Mouse (Mus musculus) yolk sac, embryonic 10.5 days (tissue): Measurements from ENCODE around the gene Commd9.

Experiments
- DNase-seq: peaks from one replicate; pipeline ENCODE4 v3.0.0-alpha.2; 2017; ENCODE audit warnings: low spot score

The Commd9 gene

GRCm38 (mm10) chr2:101909326-101910080 is 23.5 kb downstream of the Commd9 start:
- DNase-seq = no peak

DNA sequence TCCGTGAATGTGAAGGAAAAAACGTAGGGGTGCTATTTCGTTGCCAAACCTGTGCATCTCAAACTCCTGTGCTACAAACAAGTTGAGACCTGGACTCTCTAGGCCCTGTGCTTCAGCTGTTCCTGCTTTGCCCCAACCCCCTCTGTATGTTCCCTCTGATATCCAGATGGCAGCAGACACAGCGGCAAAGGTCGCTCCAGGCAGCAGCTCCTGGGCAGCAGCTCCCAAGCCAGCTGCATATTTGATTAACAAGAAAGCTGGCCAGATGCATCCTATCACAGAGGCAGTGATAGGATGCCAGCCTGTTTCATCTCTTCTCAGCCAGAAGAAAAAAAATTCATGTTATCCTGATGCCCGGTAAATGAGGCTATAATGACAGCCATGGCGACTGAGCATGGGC is 32.5 kb downstream of the Commd9 start:
- no peak for DNase-seq

- DNase-seq = no peak
These were observed 34.1 kb downstream of the Commd9 start for GRCm38 (mm10) chr2:101920136-101920554.

GRCm38 (mm10) chr2:101922302-101922701 is 36.3 kb downstream of the Commd9 start:
- DNase-seq = no peak

DNA sequence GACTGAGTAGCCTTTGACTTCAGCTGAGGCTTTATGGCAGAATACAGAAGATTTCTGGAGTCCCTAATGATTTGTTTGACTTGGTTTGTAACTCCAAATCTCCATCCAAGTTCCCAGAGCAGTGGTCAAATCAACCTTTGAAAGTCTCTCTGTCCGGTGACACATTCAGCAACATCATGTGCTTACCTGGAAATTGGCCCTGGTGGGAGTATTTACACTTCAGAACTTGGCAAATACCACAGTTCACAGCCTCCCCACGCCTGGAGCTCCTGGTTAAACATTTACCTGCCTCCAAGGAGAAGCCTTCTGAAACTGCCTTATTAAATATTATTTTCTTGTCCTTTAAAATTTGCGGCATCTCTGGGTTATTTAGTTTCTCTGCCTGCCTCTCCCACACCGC is 37.1 kb downstream of the Commd9 start:
- DNase-seq = peak; percentile 81

GRCm38 (mm10) chr2:101925183-101925582 is 39.1 kb downstream of the Commd9 start:
- DNase-seq = no peak

DNA sequence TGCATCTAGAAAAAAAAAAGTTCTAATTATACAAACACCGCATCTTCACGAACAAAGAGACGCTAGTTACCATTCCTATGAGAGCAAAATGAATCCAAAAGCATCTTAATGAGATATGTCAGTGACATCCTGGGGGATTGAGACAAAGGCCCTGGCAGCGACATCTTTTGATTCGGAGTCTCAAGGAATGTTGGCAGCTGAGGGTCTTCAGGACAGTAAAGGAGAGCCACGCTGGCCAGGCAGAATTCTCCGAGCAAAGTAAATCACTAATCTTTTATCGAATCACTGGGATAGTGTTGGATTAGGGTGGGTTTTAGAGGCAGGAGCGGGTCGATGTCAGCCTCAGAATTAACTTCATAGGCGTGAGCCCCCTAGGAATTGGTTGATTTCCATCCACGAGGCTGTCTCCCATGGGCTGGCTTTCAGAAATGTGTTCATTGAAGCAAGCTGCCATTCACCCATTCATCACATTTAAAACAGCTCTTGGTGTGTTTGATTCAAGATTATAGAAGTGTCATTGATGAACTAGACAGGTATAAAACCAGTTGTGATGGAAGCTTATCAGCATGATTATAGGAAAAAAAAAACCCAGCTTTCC is 39.6 kb downstream of the Commd9 start:
- no peak for DNase-seq

- no peak for DNase-seq
These were observed 46.3 kb downstream of the Commd9 start for GRCm38 (mm10) chr2:101932169-101932936.

DNA sequence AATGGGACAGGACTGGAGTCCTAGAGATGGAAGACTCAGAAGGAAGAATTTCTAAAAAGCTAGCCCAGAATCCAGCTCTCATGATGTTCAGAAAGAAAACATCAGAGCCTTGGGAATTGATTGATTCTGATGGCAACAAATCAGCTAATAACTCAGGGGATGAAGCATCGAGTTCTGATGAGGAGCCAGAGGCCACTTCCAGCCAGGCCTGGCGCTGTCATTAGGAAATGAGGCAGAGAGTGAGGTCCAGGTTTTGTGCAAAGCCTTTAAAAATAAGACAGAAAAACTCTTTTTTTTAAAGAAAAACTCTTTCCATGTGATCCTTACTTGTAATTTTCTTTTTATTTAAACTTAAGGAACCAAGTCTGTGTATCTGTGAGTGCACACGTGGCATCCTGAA is 47.3 kb downstream of the Commd9 start:
- no peak for DNase-seq

DNA sequence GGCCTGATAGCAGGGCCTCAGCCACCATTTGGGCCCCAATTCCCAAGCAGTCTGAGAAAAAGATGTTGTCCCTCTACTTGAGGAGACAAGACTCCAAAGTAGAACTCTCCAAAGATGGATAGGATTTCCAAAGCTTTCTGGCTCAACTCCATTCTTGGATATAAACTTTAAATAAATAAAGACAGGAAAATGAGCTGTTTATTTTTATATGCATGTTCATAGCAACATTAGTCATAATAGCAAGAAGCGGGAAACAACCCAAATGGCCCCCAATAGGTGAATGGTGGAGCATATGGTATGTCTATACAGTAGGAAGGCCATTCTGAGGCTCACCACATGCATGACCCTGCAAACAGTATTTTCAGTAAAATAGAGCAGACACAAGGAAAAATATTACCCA is 49.0 kb downstream of the Commd9 start:
- no peak for DNase-seq

DNA sequence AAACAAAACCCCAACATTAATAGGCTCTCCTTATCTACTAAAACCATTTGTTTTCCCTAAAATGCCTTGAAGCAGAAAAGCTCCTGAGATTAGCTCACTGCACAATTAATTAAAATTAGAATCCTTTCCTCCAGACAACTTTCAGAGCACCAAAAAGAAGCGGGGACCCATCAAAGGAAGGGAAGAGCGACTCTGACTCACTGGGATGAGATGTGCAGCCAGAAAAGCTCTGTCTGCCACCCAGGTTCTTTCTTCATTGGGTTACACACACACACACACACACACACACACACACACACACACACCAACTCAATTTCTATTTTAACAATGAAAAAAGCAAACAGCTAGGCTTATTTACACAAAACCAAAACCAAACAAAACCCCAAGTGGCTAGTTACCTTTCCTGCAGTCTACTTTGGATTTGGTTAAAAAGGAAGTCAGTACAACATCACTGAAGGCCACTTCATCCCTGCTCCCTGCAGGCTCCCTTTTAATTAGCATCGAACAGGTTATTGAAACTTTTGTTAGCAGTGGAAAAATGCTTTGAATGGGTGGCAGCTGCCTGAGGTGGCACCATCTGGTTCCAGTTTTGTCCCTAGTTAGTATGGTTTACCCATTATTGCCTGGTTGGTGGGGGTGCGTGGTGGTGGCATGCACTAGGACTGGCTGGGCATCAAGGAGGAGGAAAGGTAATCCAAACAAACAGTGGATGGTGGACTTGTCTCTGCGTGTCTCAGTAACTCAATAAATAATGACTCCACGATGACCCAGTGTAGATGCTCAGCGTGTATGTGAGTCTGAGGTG is 64.9 kb downstream of the Commd9 start:
- no peak for DNase-seq
